Mouse (Mus musculus) thymus, adult 2 months (tissue): ENCODE measurements around the gene Gtf3c6. TPM values are rescaled to one million over a fixed set of nuclear protein-coding genes. Genes with fewer than 3 reads are reported as not detected.
"Not testable (repeated sequence)": the region's sequence is repeated elsewhere in the genome, so short reads cannot be mapped to it uniquely, and the experiment has no call there.

Source experiments
- DNase-seq: peaks from one replicate; pipeline ENCODE4 v3.0.0; 2021
- H3K27ac ChIP-seq: fragments of 200-500 bp; 2 replicates; pipeline ENCODE4 v1.5.1; 2012; ENCODE audit warnings: low read length, control low read depth; ENCODE audit not compliant: control insufficient read depth, insufficient read depth
- H3K27me3 ChIP-seq: fragments of 200-500 bp; 2 replicates; pipeline ENCODE4 v1.6.1; 2012; ENCODE audit warnings: mild to moderate bottlenecking, low read length, moderate library complexity, mixed read lengths; ENCODE audit not compliant: control insufficient read depth, insufficient read depth
- H3K36me3 ChIP-seq: fragments of 200-500 bp; 2 replicates; pipeline ENCODE4 v1.6.1; 2012; ENCODE audit warnings: mild to moderate bottlenecking, low read length, moderate library complexity; ENCODE audit not compliant: control insufficient read depth, insufficient read depth
- H3K4me1 ChIP-seq: fragments of 200-500 bp; replicated peaks from 2 replicates; pipeline ENCODE4 v1.6.1; 2012; ENCODE audit warnings: low read length; ENCODE audit not compliant: control insufficient read depth, insufficient read depth
- H3K4me3 ChIP-seq: fragments of 200-500 bp; 2 replicates; pipeline ENCODE4 v1.5.1; 2012; ENCODE audit warnings: mild to moderate bottlenecking, low read length, control low read depth, moderate library complexity; ENCODE audit not compliant: control insufficient read depth, insufficient read depth
- CTCF ChIP-seq: fragments of 200-500 bp; IDR thresholded peaks from 2 replicates; pipeline ENCODE4 v1.5.1; 2012; ENCODE audit warnings: mild to moderate bottlenecking, control low read depth, low read length, moderate library complexity, borderline replicate concordance; ENCODE audit not compliant: control insufficient read depth, poor library complexity, insufficient read depth; ENCODE audit errors: extremely low read depth
- POLR2A ChIP-seq: fragments of 200-500 bp; IDR thresholded peaks from 2 replicates; pipeline ENCODE4 v1.6.1; 2012; ENCODE audit warnings: mild to moderate bottlenecking, low read length, control low read depth, moderate library complexity; ENCODE audit not compliant: control insufficient read depth, poor library complexity, insufficient read depth; ENCODE audit errors: extremely low read depth
- WGBS: fragments of 180-500 bp; shearing (Covaris S2); methylation state at CpG from one replicate; pipeline ENCODE4 v1.1.7; 2018; 5-methylcytosine and 5-hydroxymethylcytosine counted together
- polyA plus RNA-seq: library from polyadenylated mRNA; depleted of rRNA; stranded (reverse); fragments of >200 nt; gene quantifications from 2 replicates; pipeline ENCODE4 v1.2.3, GENCODE M21; 2012; rRNA removed

The Gtf3c6 gene
- 8.5 and 9.3 TPM in 2 replicates for polyA plus RNA-seq

DNA sequence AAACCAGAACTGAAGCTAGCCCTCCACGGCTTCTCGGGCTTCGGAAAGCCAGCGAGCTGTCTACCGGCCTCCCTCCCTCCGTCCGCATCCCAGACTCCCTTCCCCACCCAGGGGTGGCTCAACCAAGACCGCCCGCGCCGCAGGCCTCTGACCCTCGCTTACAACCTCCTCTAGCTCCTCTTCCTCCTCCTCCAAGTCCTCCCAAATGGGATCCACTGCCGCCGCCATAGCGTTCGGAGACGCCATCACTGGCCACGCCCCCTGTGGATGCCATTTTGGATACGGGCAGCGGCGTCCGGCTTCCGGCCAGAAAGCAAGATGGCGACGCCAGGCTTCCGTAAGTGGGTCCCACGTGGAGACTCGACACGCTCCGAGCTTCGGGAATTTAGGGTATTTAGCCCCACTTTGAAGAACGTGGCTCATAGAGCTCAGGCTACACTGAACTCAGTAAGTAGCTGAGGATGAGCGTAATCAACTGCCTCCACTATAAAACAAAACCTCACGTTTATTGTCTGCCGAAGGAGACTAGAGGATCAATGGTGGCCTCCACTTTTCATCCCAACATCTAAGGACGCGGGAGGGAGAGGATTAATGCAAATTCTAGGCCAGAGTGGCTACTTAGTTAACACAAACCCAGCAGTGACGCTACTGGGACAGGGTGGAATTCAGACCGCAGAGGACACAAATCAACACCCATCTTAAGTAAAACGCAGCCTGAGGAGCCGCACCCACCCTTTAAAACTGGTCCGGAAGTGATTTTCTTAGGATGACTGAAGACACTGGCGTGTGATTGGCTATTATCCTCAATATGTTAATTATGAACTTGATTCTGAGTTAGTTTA, at the start of gene Gtf3c6:
Gtf3c6 (minus strand) TSS at position 695 of the 842 bp plus-strand sequence.
- peak; percentile 61; the same call in 1 of the 2 replicates for TF ChIP-seq CTCF
- peak; percentile 52; the same call in 1 of the 2 replicates for TF ChIP-seq POLR2A
- under 1% methylated on average over 43 of the region's 43 CpGs for WGBS
- peak within 1 kb of the TSS; percentile 93 for H3K4me3 ChIP-seq
- H3K27me3 ChIP-seq: no peaks in the 10 kb centered on the region
- H3K36me3 ChIP-seq: no peaks in the 10 kb centered on the region; the same call in 1 of the 2 replicates
- H3K4me1 ChIP-seq: peaks cover 4% of the 10 kb centered on the region
- peak within 1 kb of the TSS; percentile 80 for H3K27ac ChIP-seq
- DNase-seq: peak; percentile 94

DNA sequence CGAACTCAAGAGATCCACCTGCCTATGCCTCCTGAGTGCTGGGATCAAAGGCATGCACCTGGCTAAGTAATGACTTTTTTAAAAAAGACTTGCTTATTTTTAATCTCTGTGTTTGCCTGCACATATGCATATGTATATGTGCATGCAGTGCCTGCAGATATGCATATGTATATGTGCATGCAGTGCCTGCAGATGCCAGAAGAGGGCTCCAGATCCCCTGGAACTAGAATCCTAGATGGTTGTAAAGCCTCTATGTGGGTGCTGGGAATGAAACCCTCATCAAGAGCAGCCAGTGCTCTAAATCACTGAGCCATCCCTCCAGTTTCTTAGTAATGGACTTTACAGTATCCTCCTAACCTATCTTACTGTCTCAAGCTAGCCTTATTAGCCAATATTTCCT, 48.1 kb upstream of the Gtf3c6 start:
- TF ChIP-seq POLR2A (no peak), CTCF (no peak)
- no peak overlapping the region for H3K4me3 ChIP-seq
- H3K4me1 ChIP-seq: peaks cover 2% of the 10 kb centered on the region; the same call in 1 of the 2 replicates
- DNase-seq: no peak
- H3K36me3 ChIP-seq: no peaks in the 10 kb centered on the region
- 86% methylated on average over 1 of the region's 1 CpGs for WGBS
- H3K27me3 ChIP-seq: no peaks in the 10 kb centered on the region; the same call in 1 of the 2 replicates
- H3K27ac ChIP-seq: no peak overlapping the region

DNA sequence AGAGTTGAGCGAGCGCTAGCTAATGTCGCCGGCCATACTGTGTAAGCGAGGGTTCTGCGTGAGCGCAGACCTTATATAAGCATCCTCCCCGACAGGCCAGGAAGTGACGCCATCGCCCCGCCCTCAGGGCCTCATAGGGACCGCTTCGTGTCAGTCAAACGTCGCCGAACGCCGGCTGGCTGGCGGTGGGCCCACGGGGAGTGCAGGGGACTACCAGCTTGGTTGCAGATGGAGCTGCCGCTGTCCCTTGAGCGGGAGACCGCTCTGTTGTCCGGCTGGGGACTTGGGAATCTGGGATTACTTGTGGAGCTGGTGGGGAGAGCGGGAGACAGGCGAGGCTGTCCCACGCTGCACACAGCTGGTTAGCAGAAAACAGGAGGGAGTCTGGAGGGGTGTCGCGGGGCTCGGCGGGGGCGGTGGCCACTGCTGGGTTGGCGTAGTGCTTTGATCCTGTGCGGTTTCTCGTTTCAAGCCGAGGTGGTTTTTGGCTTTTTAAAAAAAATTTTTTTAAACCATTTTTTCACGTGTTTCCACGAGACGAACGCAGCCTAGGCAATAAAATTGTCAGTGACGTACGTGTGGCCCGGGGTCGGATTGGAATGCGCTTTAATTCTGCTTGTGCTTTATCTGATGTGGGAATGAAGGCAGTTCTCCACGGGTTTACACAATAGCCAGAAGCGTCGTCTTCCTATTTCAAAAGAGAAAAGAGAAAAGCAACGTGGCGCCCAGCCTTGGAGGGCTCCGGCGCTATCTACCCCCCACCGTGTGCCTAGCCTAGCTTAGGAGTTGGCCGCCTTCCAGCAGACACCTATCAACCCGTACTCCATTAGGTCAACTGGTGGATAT, 44.5 kb upstream of the Gtf3c6 start, which contains the start of gene Amd1:
Amd1 (minus strand) TSS at position 47 of the 846 bp plus-strand sequence.
- no peaks in the 10 kb centered on the region for H3K36me3 ChIP-seq
- H3K4me1 ChIP-seq: peaks cover 13% of the 10 kb centered on the region; the same call in 1 of the 2 replicates
- 0 out of 2 replicates have a peak, but pooled peaks have one; percentile 38 for TF ChIP-seq CTCF
- TF ChIP-seq POLR2A: peak; percentile 68
- peak; percentile 99 for DNase-seq
- under 1% methylated on average over 55 of the region's 55 CpGs for WGBS
- peak within 1 kb of the TSS; percentile 74 for H3K4me3 ChIP-seq
- no peak within 1 kb of the TSS for H3K27ac ChIP-seq
- H3K27me3 ChIP-seq: no peaks in the 10 kb centered on the region; the same call in 1 of the 2 replicates

DNA sequence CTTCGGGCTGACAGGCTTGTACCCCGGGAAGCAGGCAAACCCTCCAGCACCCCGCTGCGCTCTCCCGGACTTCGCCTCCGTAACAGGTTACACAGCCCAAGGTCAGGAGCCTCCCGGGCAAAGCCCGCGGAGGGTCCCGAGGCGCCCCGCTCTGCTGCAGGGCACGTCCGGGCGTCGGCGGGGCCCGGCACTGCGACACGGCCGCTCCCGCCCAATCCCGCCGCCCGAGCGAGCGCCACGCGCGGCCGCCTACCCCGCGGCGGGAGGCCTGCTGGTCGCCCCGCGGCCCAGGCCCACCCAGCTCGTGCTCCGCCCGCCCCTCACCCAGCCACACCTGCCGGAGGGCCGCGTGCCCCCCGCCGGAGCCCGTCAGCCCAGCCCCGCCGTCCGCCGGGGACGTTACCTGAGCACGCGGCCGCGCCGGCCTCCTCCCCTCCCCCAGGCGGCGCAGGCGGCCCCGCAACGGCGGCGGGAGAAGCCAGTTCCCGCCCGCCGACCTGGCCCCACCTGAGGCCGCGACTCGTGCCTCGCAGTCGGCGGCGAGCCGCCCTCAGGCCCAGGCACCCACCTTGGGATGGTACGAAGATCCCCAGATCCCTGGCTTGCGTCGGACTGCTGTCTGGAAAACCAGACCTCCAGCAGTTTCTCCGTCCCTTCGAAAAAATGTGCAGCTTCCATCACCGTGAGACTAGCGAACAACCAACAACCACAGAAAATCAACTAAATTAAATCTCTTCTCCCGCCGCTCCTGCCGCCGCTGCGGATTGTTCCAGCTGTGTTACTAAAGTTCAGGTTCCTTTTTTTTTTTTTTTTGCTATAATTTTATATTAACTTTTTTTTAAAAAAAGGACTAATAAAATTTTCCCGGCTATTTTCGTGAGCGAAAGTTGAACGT, 43.5 kb upstream of the Gtf3c6 start:
- DNase-seq: peak; percentile 58
- Histone ChIP-seq H3K4me1 (peaks cover 13% of the 10 kb centered on the region; the same call in 1 of the 2 replicates), H3K4me3 (peak overlapping the region; percentile 74)
- not testable (repeated sequence) for H3K27ac ChIP-seq, H3K27me3 ChIP-seq, H3K36me3 ChIP-seq
- WGBS: under 1% methylated on average over 81 of the region's 91 CpGs

DNA sequence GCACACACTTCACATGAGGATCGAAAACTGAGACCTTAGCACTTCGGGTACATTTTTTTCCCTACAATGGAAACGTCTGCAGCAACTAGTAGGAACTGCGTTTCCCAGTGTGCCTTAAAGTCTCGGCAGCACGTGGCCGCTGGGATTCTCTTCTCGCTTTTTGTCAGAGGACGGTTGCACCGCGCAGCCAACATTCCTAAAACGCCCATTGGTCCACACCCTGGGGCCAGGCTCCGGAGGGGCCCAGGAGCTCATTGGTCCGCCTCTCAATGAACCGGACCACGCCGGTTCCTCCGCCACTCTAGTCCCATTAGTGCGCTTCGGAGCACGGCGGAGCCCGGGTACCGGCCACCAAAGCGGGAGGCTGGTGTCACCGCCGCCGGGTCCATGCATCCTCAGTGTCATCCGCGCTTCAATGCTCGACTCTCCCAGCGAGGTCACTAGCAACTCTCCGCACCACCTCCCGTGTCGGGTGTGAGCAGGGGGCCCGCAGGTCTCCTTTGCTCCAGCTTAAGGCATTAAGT, 42.8 kb upstream of the Gtf3c6 start:
- Histone ChIP-seq H3K27ac (no peak overlapping the region), H3K4me1 (peaks cover 13% of the 10 kb centered on the region; the same call in 1 of the 2 replicates), H3K27me3 (no peaks in the 10 kb centered on the region; the same call in 1 of the 2 replicates), H3K4me3 (peak overlapping the region; percentile 74), H3K36me3 (no peaks in the 10 kb centered on the region)
- DNase-seq: peak; percentile 43
- under 1% methylated on average over 36 of the region's 36 CpGs for WGBS
- 0 out of 2 replicates have a peak, but pooled peaks have one; percentile 5 for TF ChIP-seq POLR2A
- TF ChIP-seq CTCF: no peak
